Mouse (Mus musculus) heart, postnatal 25 days (tissue): Measurements from ENCODE around the gene AI597479. TPM values are rescaled to one million over a fixed set of nuclear protein-coding genes. Genes with fewer than 3 reads are reported as not detected.

ENCODE experiments used
- DNase-seq: peaks from one replicate; pipeline ENCODE4 v3.0.0; 2022; ENCODE audit warnings: low spot score
- intact Hi-C: fragments of 180-260 bp; cut with DNase I; formaldehyde crosslinking; loops from one replicate; pipeline ENCODE4 v1.15.1; 2025
- total RNA-seq, 2 experiments: library from RNA; stranded (reverse); gene quantifications; 2 replicates each; pipeline ENCODE4 v1.2.3; 2021

The AI597479 gene
- 10 to 100 TPM; 18.6 to 19.5 TPM for total RNA-seq

GRCm38 (mm10) chr1:43098031-43098984 is at the start of gene AI597479, which contains the start of gene Tgfbrap1:
Gene AI597479, plus strand, starts transcription at chr1:43098710.
Gene Tgfbrap1, minus strand, starts transcription at chr1:43098637.
- intact Hi-C loops, result loop anchor here (10.0 kb wide), 2 partner anchors 726 to 836 kb away; partner anchors contain the start of genes Tpp2 and Uxs1
- peak; percentile 82 for DNase-seq

DNA sequence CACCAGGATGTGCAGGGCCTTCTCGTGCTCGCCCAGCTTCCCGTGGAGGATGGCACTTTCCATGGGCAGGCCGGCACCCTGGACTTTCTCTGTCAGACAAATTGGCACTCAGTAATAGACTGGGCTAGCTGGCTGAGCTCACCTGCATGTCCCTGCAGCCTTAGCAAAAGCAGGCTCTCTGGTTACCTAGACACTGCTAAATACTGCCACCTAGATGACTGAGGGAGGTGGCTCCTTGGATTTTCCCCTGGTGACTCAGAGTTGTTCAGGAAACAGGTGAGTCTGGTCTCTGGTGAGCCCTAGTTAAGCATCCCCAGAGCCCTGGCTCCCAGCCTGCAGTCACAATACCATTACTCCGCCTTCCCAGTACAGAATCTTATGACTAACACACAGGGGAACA is 46.6 kb upstream of the AI597479 start:
- intact Hi-C loops, result no loop called here
- DNase-seq, result no peak

GRCm38 (mm10) chr1:43065615-43066310 is 32.7 kb upstream of the AI597479 start:
- intact Hi-C loops, result loop anchor here (1.0 kb wide), 1 partner anchor 150 kb away; no protein-coding TSS in a partner anchor
- DNase-seq, result no peak

GRCm38 (mm10) chr1:43066573-43066972 is 31.9 kb upstream of the AI597479 start:
- intact Hi-C loops, result loop anchor here (1.0 kb wide), 1 partner anchor 151 kb away; no protein-coding TSS in a partner anchor
- DNase-seq, result no peak

DNA sequence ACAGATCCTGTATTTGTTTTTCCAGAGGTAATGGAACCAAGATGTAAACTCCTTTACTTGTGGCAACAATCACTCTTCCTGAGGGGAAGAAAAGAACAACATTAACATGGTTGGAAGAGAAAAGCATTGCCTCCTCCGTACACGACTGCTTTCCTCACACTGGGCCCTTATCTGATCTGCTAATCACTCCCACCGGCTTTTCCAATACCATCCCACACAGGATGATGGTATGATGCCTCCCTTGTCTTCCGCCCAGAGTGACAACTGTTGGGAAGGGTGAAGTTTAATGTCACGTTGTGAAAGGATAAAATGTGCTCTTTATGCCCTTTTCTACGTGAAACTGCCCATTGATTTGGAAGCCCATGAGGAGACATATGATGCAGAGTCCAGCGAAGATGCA is 31.0 kb upstream of the AI597479 start:
- DNase-seq, result no peak
- intact Hi-C loops, result no loop called here

- no peak for DNase-seq
- intact Hi-C loops, result no loop called here
Observed at GRCm38 (mm10) chr1:43070726-43071125, 27.8 kb upstream of the AI597479 start.

- no peak for DNase-seq
Observed at GRCm38 (mm10) chr1:43072028-43072427, 26.5 kb upstream of the AI597479 start.

DNA sequence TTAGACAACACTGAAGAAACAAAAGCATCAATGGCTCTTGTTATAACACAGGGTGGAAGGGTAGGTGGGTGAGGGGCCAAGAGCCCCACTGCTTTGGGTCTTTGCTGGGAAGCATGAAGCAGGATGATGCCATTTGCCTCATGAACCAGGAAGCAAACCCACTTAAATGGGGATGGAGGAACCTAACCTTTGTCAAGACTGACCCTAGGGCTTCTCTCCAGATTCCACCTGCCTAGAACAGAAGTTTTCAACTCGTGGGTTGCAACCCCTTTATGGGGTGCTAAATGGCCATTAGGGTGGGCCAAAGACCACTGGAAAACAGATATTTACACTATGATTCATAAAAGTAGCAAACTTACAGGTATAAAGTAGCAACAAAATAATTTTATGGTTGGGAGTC is 25.9 kb upstream of the AI597479 start:
- intact Hi-C loops, result no loop called here
- DNase-seq, result no peak

More at GRCm38 (mm10) chr1:43072028-43072427, 26.5 kb upstream of the AI597479 start:
- intact Hi-C loops, result no loop called here

- intact Hi-C loops, result no loop called here
- no peak for DNase-seq
Observed at GRCm38 (mm10) chr1:43074791-43075190, 23.7 kb upstream of the AI597479 start.

GRCm38 (mm10) chr1:43078124-43078523 is 20.4 kb upstream of the AI597479 start:
- intact Hi-C loops, result no loop called here
- DNase-seq, result no peak

GRCm38 (mm10) chr1:43082946-43083345 is 15.6 kb upstream of the AI597479 start:
- intact Hi-C loops, result no loop called here
- no peak for DNase-seq

DNA sequence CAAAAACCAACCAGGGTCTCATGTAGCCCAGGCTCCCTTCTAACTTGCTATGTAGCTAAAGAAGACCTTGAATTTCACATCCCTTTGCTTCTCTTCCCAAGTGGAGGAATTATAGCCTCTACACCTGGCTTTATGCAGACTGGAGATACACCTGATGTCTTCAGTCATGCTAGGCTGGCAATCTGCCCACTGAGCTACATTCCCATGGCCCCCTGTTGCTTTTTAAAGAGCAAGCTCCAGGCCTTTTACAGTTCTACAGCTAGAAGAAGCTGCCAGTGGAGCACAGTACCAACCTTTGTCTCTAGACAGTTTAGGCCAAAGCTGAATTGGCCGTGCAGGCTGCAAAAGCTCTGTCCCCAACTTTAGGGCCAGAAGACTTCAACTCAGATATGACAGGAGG is 8.1 kb upstream of the AI597479 start:
- intact Hi-C loops, result loop anchor here (10.0 kb wide), 2 partner anchors 734 to 844 kb away; partner anchors contain the start of genes Tpp2 and Uxs1

DNA sequence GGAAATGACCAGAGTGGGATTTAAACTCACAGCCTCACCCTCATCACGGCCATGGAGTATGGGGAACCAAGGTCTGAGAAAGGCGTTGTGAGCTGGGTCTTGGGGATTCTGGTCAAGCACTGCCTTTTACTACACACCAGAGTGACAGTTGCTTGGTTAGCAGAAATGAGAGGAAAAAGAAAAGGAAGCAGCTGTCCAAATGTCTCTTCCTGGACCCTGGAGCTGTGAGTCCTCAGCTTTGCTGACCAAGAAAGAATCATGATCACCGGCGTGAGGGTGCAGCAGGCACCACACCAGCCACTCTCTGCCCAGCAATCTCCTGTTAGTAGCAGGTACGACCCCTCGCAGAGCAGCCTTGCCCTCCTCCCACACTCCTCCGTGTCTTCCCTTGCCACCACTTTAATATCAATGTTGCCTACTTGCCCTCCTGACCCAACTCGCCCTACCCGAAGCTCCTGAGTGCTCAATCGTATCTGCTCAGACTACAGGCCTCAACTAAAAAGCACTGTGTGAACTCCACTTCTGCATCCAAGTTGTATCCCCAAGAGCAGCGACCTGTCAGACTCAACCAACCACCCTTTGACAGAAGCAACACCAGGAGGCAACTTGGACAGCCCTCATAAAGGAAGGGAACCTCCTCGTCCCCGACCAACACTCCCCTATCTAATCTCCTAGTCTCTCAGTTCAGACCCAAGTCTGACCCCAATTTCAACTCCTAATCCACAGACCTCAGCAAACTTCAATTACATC is 7.0 kb upstream of the AI597479 start:
- intact Hi-C loops, result loop anchor here (10.0 kb wide), 2 partner anchors 733 to 843 kb away; partner anchors contain the start of genes Tpp2 and Uxs1
- no peak for DNase-seq

More for the DNA sequence above, 8.1 kb upstream of the AI597479 start:
- no peak for DNase-seq

DNA sequence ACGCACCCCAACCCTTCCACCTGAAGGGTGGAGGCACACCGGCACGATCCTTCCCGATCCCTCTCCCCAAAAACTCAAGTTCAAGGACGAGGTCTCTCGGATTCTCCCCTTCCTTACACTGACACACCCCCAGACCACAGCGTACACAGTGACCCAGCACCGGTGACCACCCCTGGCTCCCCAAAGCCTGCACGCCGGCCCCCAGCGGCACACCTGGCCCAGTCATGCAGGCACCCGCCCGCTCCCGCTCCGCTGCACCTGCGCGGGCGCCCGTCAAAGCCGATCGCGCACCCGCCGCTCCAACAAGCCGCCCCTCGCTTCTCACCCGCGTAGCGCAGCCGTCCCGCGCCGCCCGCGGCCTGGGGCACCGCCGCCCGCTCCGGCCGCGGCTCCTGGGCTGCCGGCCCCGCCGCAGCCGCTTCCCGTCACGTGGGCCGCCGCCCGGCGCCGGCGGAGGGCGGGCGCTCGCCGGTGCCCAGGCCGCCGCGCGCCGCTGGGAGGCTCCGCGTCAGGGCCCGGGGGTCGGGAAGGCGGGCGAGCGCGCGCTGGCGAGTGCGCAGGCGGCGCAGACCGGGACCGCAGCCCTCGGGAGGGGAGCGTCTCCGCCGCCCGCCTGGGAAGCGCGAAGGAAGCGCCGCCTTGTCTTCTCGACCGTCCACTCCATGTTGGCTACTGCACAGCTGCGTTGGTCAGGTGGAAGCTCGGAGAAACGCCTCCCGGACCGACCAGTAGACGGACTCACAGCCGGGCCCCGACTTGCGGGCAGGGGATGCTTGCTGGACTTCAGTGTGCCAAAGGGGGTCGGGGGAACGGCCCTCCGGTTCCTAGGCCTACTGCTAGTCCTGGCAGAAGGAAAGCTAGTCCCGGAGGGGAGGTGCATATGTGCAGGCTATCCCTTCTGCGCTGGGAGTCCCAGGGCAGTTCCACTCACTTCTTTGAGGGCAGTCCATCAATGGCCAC is 6.2 kb upstream of the AI597479 start:
- DNase-seq, result peak; percentile 69
- intact Hi-C loops, result loop anchor here (10.0 kb wide), 2 partner anchors 732 to 842 kb away; partner anchors contain the start of genes Tpp2 and Uxs1

GRCm38 (mm10) chr1:43094206-43094605 is 4.3 kb upstream of the AI597479 start:
- intact Hi-C loops, result loop anchor here (10.0 kb wide), 2 partner anchors 731 to 841 kb away; partner anchors contain the start of genes Tpp2 and Uxs1

DNA sequence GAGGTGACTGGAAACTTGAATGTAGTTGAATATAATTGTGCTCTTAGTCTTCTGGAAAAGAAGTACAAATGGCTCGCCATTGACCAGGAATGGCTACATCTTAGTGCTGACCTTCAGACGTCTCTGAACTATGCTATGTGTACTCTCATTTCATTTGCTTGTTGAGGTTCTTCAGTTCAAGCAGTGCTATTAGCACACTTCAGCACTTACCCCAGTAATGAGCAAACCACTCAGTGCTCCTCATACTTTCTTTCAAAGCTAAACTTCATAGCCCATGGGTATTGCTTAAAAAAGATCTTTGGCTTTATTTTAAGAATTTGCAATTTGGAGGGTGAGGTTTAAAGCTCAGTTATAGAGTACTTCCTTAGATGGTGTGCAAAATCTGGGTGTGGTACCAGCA is 10.2 kb downstream of the AI597479 start:
- intact Hi-C loops, result loop anchor here (2.0 to 10.0 kb wide), 2 partner anchors 194 to 336 kb away; partner anchors contain the start of gene Nck2
- no peak for DNase-seq

More at GRCm38 (mm10) chr1:43094206-43094605, 4.3 kb upstream of the AI597479 start:
- no peak for DNase-seq

- no peak for DNase-seq
- intact Hi-C loops, result no loop called here
Observed at GRCm38 (mm10) chr1:43110556-43110955, 12.0 kb downstream of the AI597479 start.

DNA sequence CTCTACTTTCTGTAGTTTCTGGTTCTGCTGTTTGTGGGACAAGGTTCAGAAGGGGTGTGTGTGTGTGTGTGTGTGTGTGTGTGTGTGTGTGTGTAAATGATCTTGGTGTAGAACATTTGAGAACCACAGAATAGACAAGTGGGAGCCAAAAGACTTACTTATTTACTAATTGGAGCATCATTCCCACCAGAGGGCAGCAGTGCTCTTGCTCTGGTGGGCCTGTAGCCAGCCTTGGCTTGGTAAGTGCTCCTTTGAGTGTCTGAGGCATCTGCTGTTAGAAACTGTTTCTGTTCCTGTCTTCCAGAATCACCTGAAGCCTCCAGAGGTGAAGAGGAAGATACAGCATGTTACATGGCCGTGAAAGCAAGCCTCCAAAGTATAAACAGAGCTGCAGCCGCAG is 14.4 kb downstream of the AI597479 start:
- intact Hi-C loops, result no loop called here
- DNase-seq, result no peak
